Comparison of ENCODE assay signal across 8 mouse cellular contexts in the genomic region with DNA sequence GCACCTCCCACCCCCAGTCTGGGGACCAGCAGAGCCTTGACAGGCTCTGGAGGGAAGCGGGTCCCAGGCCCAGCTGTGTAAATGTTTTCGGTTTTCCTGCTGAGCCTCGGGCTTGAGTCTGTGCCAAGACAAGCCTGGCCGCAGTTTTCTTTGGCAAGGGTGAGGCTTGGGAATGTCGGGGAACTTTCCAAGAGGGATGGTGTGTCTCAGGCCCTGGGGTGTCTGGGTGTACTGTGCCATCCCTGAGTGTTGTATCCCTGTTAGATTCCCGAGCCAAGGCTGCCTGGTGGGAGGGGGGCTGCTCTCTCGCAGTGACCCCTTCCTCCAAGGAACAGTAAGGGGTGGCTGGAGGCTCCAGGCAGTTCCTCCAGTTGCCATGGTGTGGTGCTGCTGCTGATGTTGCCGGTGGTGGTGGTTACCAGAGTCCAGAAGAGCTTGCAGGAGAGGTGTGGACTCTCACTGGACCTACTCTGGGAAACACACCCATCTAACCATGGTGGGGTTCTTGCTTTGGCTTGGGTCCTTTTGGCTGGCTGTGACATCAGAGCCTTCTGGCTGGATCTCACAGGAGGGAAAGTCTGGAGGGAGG. TPM values are rescaled to one million over a fixed set of nuclear protein-coding genes. Genes with fewer than 3 reads are reported as not detected.
A peak's percentile ranks its signal among the peaks of the same experiment; 100 is the strongest.
DNase-seq lines count a peak whose midpoint lies in the region; ATAC-seq and TF ChIP-seq lines count a peak whose summit lies in the region.

No protein-coding gene starts in this region.

- H3K4me2 ChIP-seq in forebrain, embryonic 16.5 days (ENCODE audit: low read length), result no peak overlapping the region
- H3K4me2 ChIP-seq in midbrain, postnatal 0 days (ENCODE audit: low read depth, low read length, poor library complexity, severe bottlenecking), result no peak overlapping the region

- no peaks in the 10 kb centered on the region for H3K27me3 ChIP-seq in ES-Bruce4 (ENCODE audit: control insufficient read depth, insufficient read depth, low read length, poor library complexity, severe bottlenecking)
- H3K27me3 ChIP-seq in forebrain, embryonic 16.5 days (replicated peaks; ENCODE audit: control insufficient read depth, insufficient read depth, low read length), result no peaks in the 10 kb centered on the region
- H3K27me3 ChIP-seq in limb, embryonic 10.5 days (ENCODE audit: low read depth, poor library complexity, severe bottlenecking), result peaks cover 85% of the 10 kb centered on the region
- no peaks in the 10 kb centered on the region for H3K27me3 ChIP-seq in midbrain, postnatal 0 days (ENCODE audit: insufficient read depth, low read length)

- no peaks in the 10 kb centered on the region for H3K36me3 ChIP-seq in ES-Bruce4 (ENCODE audit: control insufficient read depth, insufficient read depth, low read length, poor library complexity, severe bottlenecking)
- H3K36me3 ChIP-seq in forebrain, embryonic 16.5 days (ENCODE audit: control insufficient read depth, insufficient read depth), result no peaks in the 10 kb centered on the region
- no peaks in the 10 kb centered on the region for H3K36me3 ChIP-seq in limb, embryonic 10.5 days
- no peaks in the 10 kb centered on the region for H3K36me3 ChIP-seq in midbrain, postnatal 0 days (ENCODE audit: insufficient read depth, low read length)

- TF ChIP-seq EP300 in ES-Bruce4 (IDR thresholded peaks at IDR 0.05; ENCODE audit: insufficient read depth, low read depth, low read length), result no peak

- no peak for TF ChIP-seq POLR2A in ES-Bruce4 (IDR thresholded peaks at IDR 0.05; ENCODE audit: insufficient read depth, low read length)

- no peaks in the 10 kb centered on the region for H3K4me1 ChIP-seq in ES-Bruce4 (ENCODE audit: control insufficient read depth, insufficient read depth, low read length)
- peaks cover 59% of the 10 kb centered on the region for H3K4me1 ChIP-seq in forebrain, embryonic 16.5 days (replicated peaks; ENCODE audit: control insufficient read depth, insufficient read depth, low read length)
- H3K4me1 ChIP-seq in limb, embryonic 10.5 days, result peaks cover 32% of the 10 kb centered on the region
- H3K4me1 ChIP-seq in midbrain, postnatal 0 days (ENCODE audit: insufficient read depth, low read length), result no peaks in the 10 kb centered on the region

- no peak overlapping the region for H3K4me3 ChIP-seq in ES-Bruce4 (ENCODE audit: low read depth, low read length)
- no peak overlapping the region for H3K4me3 ChIP-seq in forebrain, embryonic 16.5 days (replicated peaks; ENCODE audit: low read length)
- no peak overlapping the region for H3K4me3 ChIP-seq in limb, embryonic 10.5 days
- H3K4me3 ChIP-seq in midbrain, postnatal 0 days (ENCODE audit: low read depth, low read length), result no peak overlapping the region

- H3K27ac ChIP-seq in ES-Bruce4 (ENCODE audit: insufficient read depth, low read length), result no peak overlapping the region
- peak overlapping the region; percentile 64 for H3K27ac ChIP-seq in forebrain, embryonic 16.5 days (ENCODE audit: low read length)
- peak overlapping the region; percentile 64 for H3K27ac ChIP-seq in limb, embryonic 10.5 days
- no peak overlapping the region for H3K27ac ChIP-seq in midbrain, postnatal 0 days (ENCODE audit: low read depth, low read length)

- no peak overlapping the region for H3K9ac ChIP-seq in ES-Bruce4 (ENCODE audit: low read depth, poor library complexity, severe bottlenecking)
- H3K9ac ChIP-seq in forebrain, embryonic 16.5 days (replicated peaks; ENCODE audit: low read depth, low read length), result peak overlapping the region; percentile 22; the same call in 1 of the 2 replicates
- H3K9ac ChIP-seq in midbrain, postnatal 0 days (replicated peaks; ENCODE audit: low read length, poor library complexity, severe bottlenecking), result no peak overlapping the region

- ATAC-seq in forebrain, embryonic 16.5 days, result peak; percentile 57
- ATAC-seq in midbrain, postnatal 0 days (ENCODE audit: low FRiP score), result no peak
- ATAC-seq in cerebellum, adult (ENCODE audit: insufficient number of reproducible peaks, low FRiP score, low TSS enrichment), result no peak

- peak; percentile 9 for TF ChIP-seq CTCF in ES-Bruce4 (IDR thresholded peaks at IDR 0.05; ENCODE audit: low read depth, low read length)
- TF ChIP-seq CTCF in midbrain, postnatal 0 days (IDR thresholded peaks at IDR 0.05), result peak; percentile 58

- 9% methylated on average over 8 of the region's 8 CpGs for WGBS in forebrain, embryonic 16.5 days
- WGBS in limb, embryonic 10.5 days, result 22% methylated on average over 8 of the region's 8 CpGs
- WGBS in midbrain, postnatal 0 days, result 17% methylated on average over 8 of the region's 8 CpGs

- H3K9me3 ChIP-seq in ES-Bruce4 (replicated peaks; ENCODE audit: control insufficient read depth, insufficient read depth, low read length, poor library complexity, severe bottlenecking), result no peaks in the 10 kb centered on the region
- no peaks in the 10 kb centered on the region for H3K9me3 ChIP-seq in forebrain, embryonic 16.5 days (ENCODE audit: control insufficient read depth, low read length)
- H3K9me3 ChIP-seq in limb, embryonic 10.5 days (replicated peaks), result no peaks in the 10 kb centered on the region
- no peaks in the 10 kb centered on the region for H3K9me3 ChIP-seq in midbrain, postnatal 0 days (ENCODE audit: low read length)

- DNase-seq in adrenal gland, adult 8-10 months, result peak; percentile 28
- DNase-seq in heart, postnatal 4 days, result peak; percentile 91
- DNase-seq in limb, embryonic 10.5 days (ENCODE audit: low spot score), result no peak
- DNase-seq in midbrain, postnatal 0 days (ENCODE audit: low spot score), result peak; percentile 75
- DNase-seq in thymus, postnatal 4 days, result peak; percentile 56

RNA-seq across cellular contexts. Expression of gene Gm26897, which starts 58.0 kb away (rescaled TPM):
- polyA plus RNA-seq in ES-Bruce4 (2011; ENCODE audit: insufficient read depth, insufficient read length, low read depth, missing spikeins), result not detected in 2 replicates
- total RNA-seq in adrenal gland, adult 8-10 months (2022), result not detected
- not detected in 2 replicates for polyA plus RNA-seq in forebrain, embryonic 16.5 days (2015; fragmentation: Nextera tagmentation; extraction: Ambion mirVana)
- total RNA-seq in heart, postnatal 4 days (2021), result not detected
- polyA plus RNA-seq in limb, embryonic 10.5 days (2016; fragmentation: Nextera tagmentation; extraction: Ambion mirVana), result not detected in 2 replicates
- not detected in 2 replicates for total RNA-seq in midbrain, postnatal 0 days (2014; rRNA removed)
- not detected in 2 replicates for polyA plus RNA-seq in midbrain, postnatal 0 days (2015; fragmentation: Nextera tagmentation; extraction: Ambion mirVana)

Comparison
In these comparisons a context has a peak if more than half of its experiments do, and no peak if none do; other contexts are left out.
1. H3K27ac ChIP-seq: peak in forebrain, embryonic 16.5 days (single experiment) and limb, embryonic 10.5 days (single experiment); none in ES-Bruce4 (single experiment) and midbrain, postnatal 0 days (single experiment).